Mouse (Mus musculus) MEL (cell line): Measurements from ENCODE around the gene Cep112.

ENCODE experiments used
- CTCF ChIP-seq, 3 experiments: IDR thresholded peaks in 2 of 3; conservative IDR thresholded peaks in 1 of 3; 2 replicates each; pipeline ENCODE4 v1.5.1; 2011 to 2012; ENCODE audit warnings: low read length in 3 of 3, low read depth in 2 of 3, mild to moderate bottlenecking in 2 of 3, improper control_type of control experiment in 1 of 3, inconsistent platforms in 1 of 3, mixed read lengths in 1 of 3, moderate library complexity in 1 of 3; ENCODE audit not compliant: control insufficient read depth in 1 of 3, insufficient read depth in 1 of 3, poor library complexity in 1 of 3, severe bottlenecking in 1 of 3
- EP300 ChIP-seq, 2 experiments: IDR thresholded peaks; 2 replicates each; pipeline ENCODE4 v1.6.1; 2011; ENCODE audit warnings: improper control_type of control experiment in 2 of 2, low read length in 2 of 2, low read depth in 1 of 2, mild to moderate bottlenecking in 1 of 2
- GABPA ChIP-seq: IDR thresholded peaks from 2 replicates; pipeline ENCODE4 v1.6.1; 2012; ENCODE audit warnings: low read depth, mild to moderate bottlenecking, inconsistent platforms, low read length, improper control_type of control experiment, moderate library complexity
- MXI1 ChIP-seq: IDR thresholded peaks from 2 replicates; pipeline ENCODE4 v1.6.1; 2011; ENCODE audit warnings: mild to moderate bottlenecking, low read depth, low read length, improper control_type of control experiment
- RAD21 ChIP-seq: IDR thresholded peaks from 2 replicates; pipeline ENCODE4 v1.6.1; 2011; ENCODE audit warnings: mild to moderate bottlenecking, low read depth, low read length, improper control_type of control experiment
- USF1 ChIP-seq: IDR thresholded peaks from 2 replicates; pipeline ENCODE4 v1.6.1; 2014; ENCODE audit warnings: low read depth, mild to moderate bottlenecking, inconsistent platforms, low read length, improper control_type of control experiment, moderate library complexity

DNA sequence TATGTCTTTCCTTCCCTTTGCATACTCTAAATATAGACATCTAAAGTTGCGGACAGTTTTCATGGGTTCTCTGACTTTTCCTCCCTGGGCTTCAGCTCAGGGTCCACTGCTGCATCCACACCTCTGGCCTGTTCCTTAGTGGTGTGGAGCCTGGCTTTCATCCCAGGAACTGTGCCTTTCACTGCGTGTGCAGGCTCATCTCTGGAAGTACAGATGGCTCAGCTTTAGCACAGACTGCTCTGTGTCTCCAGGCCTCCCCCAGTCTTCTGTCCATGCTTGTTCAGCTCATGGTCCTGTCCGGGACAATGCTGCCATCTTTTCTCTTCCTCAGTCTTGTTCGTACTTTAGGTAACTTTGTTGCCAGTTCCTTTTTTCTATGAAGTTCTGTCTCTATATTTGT, 133.6 kb downstream of the Cep112 start:
- no peak for TF ChIP-seq GABPA
- no peak for TF ChIP-seq CTCF (IDR thresholded peaks at IDR 0.05 in 2 of 3, conservative IDR thresholded peaks at IDR 0.05 in 1 of 3; ENCODE audit: control insufficient read depth in 1 of 3, insufficient read depth in 1 of 3, low read depth in 2 of 3, low read length in 3 of 3, poor library complexity in 1 of 3, severe bottlenecking in 1 of 3)
- TF ChIP-seq USF1 = no peak
- TF ChIP-seq RAD21 = no peak
- no peak for TF ChIP-seq MXI1
- TF ChIP-seq EP300 (IDR thresholded peaks at IDR 0.05; ENCODE audit: low read depth in 1 of 2, low read length in 2 of 2) = no peak
